Mouse (Mus musculus): ENCODE data around the gene Actn4. TPM values are rescaled to one million over a fixed set of nuclear protein-coding genes. Genes with fewer than 3 reads are reported as not detected.
"Not testable (repeated sequence)": the region's sequence is repeated elsewhere in the genome, so short reads cannot be mapped to it uniquely, and the experiment has no call there.

Actn4 gene
- polyA plus RNA-seq, 1 experiment from 2014 or later: 140 TPM

- no peak for ATAC-seq (replicated peaks)
- no peak overlapping the region for H3K4me2 ChIP-seq
- no peaks in the 10 kb centered on the region for H3K9me3 ChIP-seq
- H3K4me3 ChIP-seq: no peak overlapping the region
- WGBS: 23% methylated on average over 14 of the region's 14 CpGs
- H3K27ac ChIP-seq: no peak overlapping the region
- H3K27me3 ChIP-seq (replicated peaks): peaks cover 37% of the 10 kb centered on the region
- H3K36me3 ChIP-seq (replicated peaks): no peaks in the 10 kb centered on the region
- H3K9ac ChIP-seq: no peak overlapping the region
- peaks cover 9% of the 10 kb centered on the region for H3K4me1 ChIP-seq
These were observed 75.7 kb downstream of the Actn4 start for GRCm38 (mm10) chr7:28886486-28886885.

GRCm38 (mm10) chr7:28883704-28884103 lies 78.4 kb downstream of the Actn4 start:
- not testable (repeated sequence) for H3K27ac ChIP-seq; H3K4me1 ChIP-seq; H3K4me3 ChIP-seq; ATAC-seq (replicated peaks); H3K9me3 ChIP-seq; H3K4me2 ChIP-seq; H3K9ac ChIP-seq; H3K36me3 ChIP-seq (replicated peaks)
- 99% methylated on average over 3 of the region's 4 CpGs for WGBS
- peaks cover 22% of the 10 kb centered on the region for H3K27me3 ChIP-seq (replicated peaks)

- 75% methylated on average over 11 of the region's 11 CpGs for WGBS
- H3K4me1 ChIP-seq: no peaks in the 10 kb centered on the region
- no peak for ATAC-seq (replicated peaks)
These were observed 79.1 kb downstream of the Actn4 start for GRCm38 (mm10) chr7:28883039-28883438.

GRCm38 (mm10) chr7:28881199-28881598 lies 80.9 kb downstream of the Actn4 start, which contains the start of gene Capn12:
Capn12 (plus strand) TSS chr7:28881422.
- no peak within 1 kb of the TSS for H3K9ac ChIP-seq
- H3K4me1 ChIP-seq: no peaks in the 10 kb centered on the region
- H3K4me2 ChIP-seq: no peak within 1 kb of the TSS
- 44% methylated on average over 13 of the region's 13 CpGs for WGBS
- H3K4me3 ChIP-seq: no peak within 1 kb of the TSS
- no peaks in the 10 kb centered on the region for H3K9me3 ChIP-seq
- no peaks in the 10 kb centered on the region for H3K36me3 ChIP-seq (replicated peaks)
- H3K27me3 ChIP-seq (replicated peaks): no peaks in the 10 kb centered on the region
- H3K27ac ChIP-seq: no peak within 1 kb of the TSS
- ATAC-seq (replicated peaks): no peak

More at GRCm38 (mm10) chr7:28883039-28883438, 79.1 kb downstream of the Actn4 start:
- Histone ChIP-seq H3K4me2 (no peak overlapping the region), H3K4me3 (no peak overlapping the region), H3K36me3 (replicated peaks) (no peaks in the 10 kb centered on the region), H3K27ac (no peak overlapping the region), H3K9ac (no peak overlapping the region), H3K27me3 (replicated peaks) (peaks cover 17% of the 10 kb centered on the region), H3K9me3 (no peaks in the 10 kb centered on the region)

- Histone ChIP-seq H3K27me3 (replicated peaks) (no peaks in the 10 kb centered on the region), H3K9ac (no peak overlapping the region), H3K4me2 (no peak overlapping the region), H3K27ac (no peak overlapping the region), H3K9me3 (no peaks in the 10 kb centered on the region), H3K36me3 (replicated peaks) (no peaks in the 10 kb centered on the region), H3K4me1 (no peaks in the 10 kb centered on the region), H3K4me3 (no peak overlapping the region)
- ATAC-seq (replicated peaks): no peak
- 64% methylated on average over 10 of the region's 10 CpGs for WGBS
These were observed 81.6 kb downstream of the Actn4 start for GRCm38 (mm10) chr7:28880554-28880953.

GRCm38 (mm10) chr7:28879606-28880005 lies 82.5 kb downstream of the Actn4 start:
- H3K27ac ChIP-seq: no peak overlapping the region
- H3K27me3 ChIP-seq (replicated peaks): no peaks in the 10 kb centered on the region
- H3K4me2 ChIP-seq: no peak overlapping the region
- no peaks in the 10 kb centered on the region for H3K36me3 ChIP-seq (replicated peaks)
- no peaks in the 10 kb centered on the region for H3K4me1 ChIP-seq
- no peaks in the 10 kb centered on the region for H3K9me3 ChIP-seq
- no peak for ATAC-seq (replicated peaks)
- H3K9ac ChIP-seq: no peak overlapping the region
- no peak overlapping the region for H3K4me3 ChIP-seq
- WGBS: 84% methylated on average over 7 of the region's 7 CpGs

- H3K9me3 ChIP-seq: no peaks in the 10 kb centered on the region
- no peaks in the 10 kb centered on the region for H3K4me1 ChIP-seq
- no peak for ATAC-seq (replicated peaks)
- no peak overlapping the region for H3K27ac ChIP-seq
- WGBS: 80% methylated on average over 4 of the region's 4 CpGs
- no peak overlapping the region for H3K4me3 ChIP-seq
- no peaks in the 10 kb centered on the region for H3K27me3 ChIP-seq (replicated peaks)
- no peak overlapping the region for H3K9ac ChIP-seq
- H3K36me3 ChIP-seq (replicated peaks): no peaks in the 10 kb centered on the region
- H3K4me2 ChIP-seq: no peak overlapping the region
These were observed 84.3 kb downstream of the Actn4 start for GRCm38 (mm10) chr7:28877856-28878255.

- Histone ChIP-seq H3K27ac (no peak overlapping the region), H3K4me1 (no peaks in the 10 kb centered on the region), H3K36me3 (replicated peaks) (no peaks in the 10 kb centered on the region), H3K9me3 (no peaks in the 10 kb centered on the region), H3K9ac (no peak overlapping the region), H3K4me2 (no peak overlapping the region), H3K27me3 (replicated peaks) (no peaks in the 10 kb centered on the region), H3K4me3 (no peak overlapping the region)
- no peak for ATAC-seq (replicated peaks)
- 85% methylated on average over 7 of the region's 7 CpGs for WGBS
These were observed 85.0 kb downstream of the Actn4 start for GRCm38 (mm10) chr7:28877155-28877554.

- Histone ChIP-seq H3K36me3 (replicated peaks) (no peaks in the 10 kb centered on the region), H3K27me3 (replicated peaks) (no peaks in the 10 kb centered on the region), H3K9me3 (no peaks in the 10 kb centered on the region), H3K4me2 (no peak overlapping the region), H3K27ac (no peak overlapping the region), H3K4me3 (no peak overlapping the region), H3K9ac (no peak overlapping the region), H3K4me1 (no peaks in the 10 kb centered on the region)
- WGBS: 80% methylated on average over 4 of the region's 4 CpGs
- no peak for ATAC-seq (replicated peaks)
These were observed 86.0 kb downstream of the Actn4 start for GRCm38 (mm10) chr7:28876099-28876498.

- 67% methylated on average over 2 of the region's 2 CpGs for WGBS
- H3K27me3 ChIP-seq (replicated peaks): no peaks in the 10 kb centered on the region
These were observed 87.6 kb downstream of the Actn4 start for GRCm38 (mm10) chr7:28874565-28874964.

GRCm38 (mm10) chr7:28870901-28871664 lies 91.1 kb downstream of the Actn4 start:
- ATAC-seq (replicated peaks): no peak
- H3K9ac ChIP-seq: no peak overlapping the region
- H3K27ac ChIP-seq: no peak overlapping the region
- H3K4me3 ChIP-seq: no peak overlapping the region
- H3K9me3 ChIP-seq: no peaks in the 10 kb centered on the region
- H3K36me3 ChIP-seq (replicated peaks): no peaks in the 10 kb centered on the region
- H3K4me2 ChIP-seq: no peak overlapping the region
- no peaks in the 10 kb centered on the region for H3K27me3 ChIP-seq (replicated peaks)
- WGBS: 90% methylated on average over 24 of the region's 24 CpGs
- no peaks in the 10 kb centered on the region for H3K4me1 ChIP-seq

More at GRCm38 (mm10) chr7:28874565-28874964, 87.6 kb downstream of the Actn4 start:
- no peaks in the 10 kb centered on the region for H3K36me3 ChIP-seq (replicated peaks)
- H3K4me2 ChIP-seq: no peak overlapping the region
- no peak for ATAC-seq (replicated peaks)
- H3K4me1 ChIP-seq: no peaks in the 10 kb centered on the region
- no peak overlapping the region for H3K4me3 ChIP-seq
- H3K9ac ChIP-seq: no peak overlapping the region
- H3K9me3 ChIP-seq: no peaks in the 10 kb centered on the region
- H3K27ac ChIP-seq: no peak overlapping the region

GRCm38 (mm10) chr7:28867508-28868340 lies 94.4 kb downstream of the Actn4 start:
- WGBS: 30% methylated on average over 23 of the region's 23 CpGs
- not testable (repeated sequence) for H3K27me3 ChIP-seq (replicated peaks); ATAC-seq (replicated peaks); H3K9ac ChIP-seq; H3K27ac ChIP-seq; H3K36me3 ChIP-seq (replicated peaks); H3K4me2 ChIP-seq; H3K9me3 ChIP-seq; H3K4me3 ChIP-seq; H3K4me1 ChIP-seq
